Mouse (Mus musculus) Muller cell, postnatal 12 days (primary cell): ENCODE results near the gene Actn1.

Source experiments
- DNase-seq: peaks from one replicate; pipeline ENCODE4 v3.0.0-alpha.2; 2015; ENCODE audit errors: inconsistent ontology term

Gene Actn1

GRCm38 (mm10) chr12:80184041-80184440, 76.1 kb downstream of the Actn1 start:
- no peak for DNase-seq

- DNase-seq, result no peak
These were observed 78.3 kb downstream of the Actn1 start for GRCm38 (mm10) chr12:80181831-80182230.

- DNase-seq, result no peak
These were observed 82.1 kb downstream of the Actn1 start for GRCm38 (mm10) chr12:80178035-80178434.

- no peak for DNase-seq
These were observed 91.4 kb downstream of the Actn1 start for GRCm38 (mm10) chr12:80168736-80169135.

GRCm38 (mm10) chr12:80168178-80168686, 91.9 kb downstream of the Actn1 start:
- peak; percentile 69 for DNase-seq

GRCm38 (mm10) chr12:80167321-80167720, 92.8 kb downstream of the Actn1 start:
- DNase-seq, result no peak

- DNase-seq, result no peak
These were observed 93.5 kb downstream of the Actn1 start for GRCm38 (mm10) chr12:80166651-80167050.

GRCm38 (mm10) chr12:80164526-80164925, 95.6 kb downstream of the Actn1 start:
- DNase-seq, result no peak

- DNase-seq, result no peak
These were observed 97.7 kb downstream of the Actn1 start for GRCm38 (mm10) chr12:80162448-80162847.

GRCm38 (mm10) chr12:80157675-80158074, 102.5 kb downstream of the Actn1 start:
- no peak for DNase-seq

- DNase-seq, result peak; percentile 52
These were observed 106.4 kb downstream of the Actn1 start for GRCm38 (mm10) chr12:80153687-80154326.

GRCm38 (mm10) chr12:80153078-80153477, 107.1 kb downstream of the Actn1 start:
- no peak for DNase-seq

GRCm38 (mm10) chr12:80151821-80152220, 108.3 kb downstream of the Actn1 start:
- DNase-seq, result no peak

- no peak for DNase-seq
These were observed 109.5 kb downstream of the Actn1 start for GRCm38 (mm10) chr12:80150624-80151023.

GRCm38 (mm10) chr12:80147563-80148214, 112.5 kb downstream of the Actn1 start:
- no peak for DNase-seq

- peak; percentile 55 for DNase-seq
These were observed 113.6 kb downstream of the Actn1 start for GRCm38 (mm10) chr12:80146227-80147223.

GRCm38 (mm10) chr12:80145365-80145764, 114.8 kb downstream of the Actn1 start:
- DNase-seq, result no peak

GRCm38 (mm10) chr12:80144846-80145245, 115.3 kb downstream of the Actn1 start:
- DNase-seq, result no peak

- peak; percentile 64 for DNase-seq
These were observed 118.7 kb downstream of the Actn1 start for GRCm38 (mm10) chr12:80141470-80141869.

- DNase-seq, result peak; percentile 24
These were observed 119.2 kb downstream of the Actn1 start for GRCm38 (mm10) chr12:80141011-80141410.

GRCm38 (mm10) chr12:80137744-80138143, 122.4 kb downstream of the Actn1 start:
- DNase-seq, result no peak

- DNase-seq, result no peak
These were observed 122.9 kb downstream of the Actn1 start for GRCm38 (mm10) chr12:80137246-80137645.
